Mouse (Mus musculus): ENCODE measurements around the gene Htr3b. TPM values are rescaled to one million over a fixed set of nuclear protein-coding genes. Genes with fewer than 3 reads are reported as not detected.
"Not testable (repeated sequence)": the region's sequence is repeated elsewhere in the genome, so short reads cannot be mapped to it uniquely, and the experiment has no call there.

Gene Htr3b
- 0.28 and 0.45 TPM in 2 replicates for polyA plus RNA-seq (2015; fragmentation: Nextera tagmentation; extraction: Ambion mirVana)

DNA sequence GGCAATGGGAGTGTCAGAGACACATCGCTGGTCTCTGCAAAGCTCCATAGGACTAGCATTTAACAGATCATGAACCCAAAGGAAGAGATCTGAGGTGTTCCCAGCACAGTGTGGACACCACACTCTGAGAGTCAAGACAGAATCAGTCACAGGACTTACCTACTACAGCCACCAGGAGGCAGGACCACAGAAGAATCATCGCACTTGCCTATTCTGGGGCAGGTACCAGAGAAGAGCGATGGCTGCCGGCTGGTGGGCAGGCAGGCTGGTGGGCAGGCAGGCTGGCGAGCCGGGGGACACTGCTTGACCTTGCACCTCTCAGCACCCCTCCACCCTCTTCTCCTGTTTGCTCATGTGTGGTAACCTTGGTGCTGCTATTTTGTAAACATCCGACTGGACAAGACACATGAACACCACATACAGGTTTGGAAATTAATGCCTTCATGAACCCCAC, at the start of gene Htr3b:
Gene Htr3b, minus strand, starts transcription at position 404 of the 454 bp plus-strand sequence.
- WGBS: 71% methylated on average over 7 of the region's 7 CpGs
- Histone ChIP-seq H3K4me1 (replicated peaks) (peaks cover 12% of the 10 kb centered on the region), H3K4me2 (no peak within 1 kb of the TSS), H3K9ac (no peak within 1 kb of the TSS), H3K9me3 (no peaks in the 10 kb centered on the region), H3K27ac (no peak within 1 kb of the TSS), H3K27me3 (peaks cover 13% of the 10 kb centered on the region), H3K4me3 (no peak within 1 kb of the TSS), H3K36me3 (no peaks in the 10 kb centered on the region)
- ATAC-seq (ENCODE audit: low FRiP score): no peak

DNA sequence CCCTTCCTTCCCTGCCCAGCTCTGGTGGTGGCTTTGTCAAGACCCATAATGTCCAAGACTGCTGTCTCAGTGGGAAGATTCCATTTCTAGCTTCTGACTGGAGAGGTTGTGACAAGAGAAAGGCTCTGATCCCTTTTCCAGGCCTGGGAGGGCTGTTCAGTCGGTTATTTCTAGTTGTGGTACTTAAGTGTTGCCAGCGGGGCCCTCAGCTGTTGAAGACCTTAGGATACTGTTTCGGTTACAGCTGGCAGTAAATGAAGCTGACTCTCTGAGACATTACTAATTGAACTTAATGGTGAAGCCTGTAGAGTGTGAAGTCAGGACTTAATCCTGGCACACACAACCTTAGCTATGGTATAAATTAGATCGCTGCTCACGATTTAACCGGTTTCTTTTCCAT, 34.5 kb upstream of the Htr3b start:
- Histone ChIP-seq H3K9ac (no peak overlapping the region), H3K4me1 (replicated peaks) (no peaks in the 10 kb centered on the region), H3K27ac (no peak overlapping the region), H3K4me2 (no peak overlapping the region), H3K4me3 (no peak overlapping the region), H3K27me3 (no peaks in the 10 kb centered on the region), H3K9me3 (no peaks in the 10 kb centered on the region), H3K36me3 (peaks cover 32% of the 10 kb centered on the region)
- WGBS: 87% methylated on average over 6 of the region's 6 CpGs
- ATAC-seq (ENCODE audit: low FRiP score): no peak

DNA sequence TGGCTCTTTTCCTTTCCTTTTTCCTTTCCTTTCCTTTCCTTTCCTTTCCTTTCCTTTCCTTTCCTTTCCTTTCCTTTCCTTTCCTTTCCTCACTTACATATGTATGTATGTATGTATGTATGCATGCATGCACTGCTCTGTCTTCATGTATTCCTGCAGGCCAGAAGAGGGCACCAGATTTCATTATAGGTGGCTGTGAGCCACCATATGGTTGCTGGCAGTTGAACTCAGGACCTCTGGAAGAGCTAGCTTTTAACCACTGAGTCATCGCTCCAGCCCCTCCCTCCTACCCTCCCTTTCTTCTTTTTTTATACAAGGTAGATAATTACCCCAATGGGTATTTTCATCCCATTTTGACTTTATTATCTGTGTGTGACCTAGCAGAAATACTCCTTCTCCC, 30.9 kb upstream of the Htr3b start:
- H3K9ac ChIP-seq: no peak overlapping the region
- no peak overlapping the region for H3K4me2 ChIP-seq
- WGBS: 95% methylated on average over 1 of the region's 1 CpGs
- ATAC-seq (ENCODE audit: low FRiP score): no peak
- H3K4me1 ChIP-seq (replicated peaks): no peaks in the 10 kb centered on the region
- no peaks in the 10 kb centered on the region for H3K27me3 ChIP-seq
- H3K4me3 ChIP-seq: no peak overlapping the region
- no peaks in the 10 kb centered on the region for H3K9me3 ChIP-seq
- H3K27ac ChIP-seq: no peak overlapping the region
- peaks cover 10% of the 10 kb centered on the region for H3K36me3 ChIP-seq

DNA sequence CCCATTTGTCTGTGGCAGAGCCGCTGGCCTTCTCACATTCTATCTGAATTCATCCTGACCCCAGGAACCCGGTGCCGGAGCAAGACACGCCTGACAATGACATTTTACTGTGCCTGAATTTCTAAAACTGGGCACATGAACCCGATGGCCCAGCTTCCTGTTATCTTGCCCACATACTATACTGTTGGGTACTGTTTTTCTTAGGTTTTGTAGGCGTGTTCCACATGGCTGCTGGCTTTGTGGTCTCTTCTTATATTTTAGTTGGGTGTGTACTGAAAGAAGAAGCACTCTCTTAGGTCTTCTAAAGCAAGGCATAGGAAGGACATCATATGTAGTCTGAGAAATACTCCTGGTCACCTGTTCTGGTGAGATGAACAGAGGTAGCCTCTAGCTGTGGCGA, 30.0 kb upstream of the Htr3b start:
- no peak for ATAC-seq (ENCODE audit: low FRiP score)
- Histone ChIP-seq H3K27me3 (no peaks in the 10 kb centered on the region), H3K27ac (no peak overlapping the region), H3K4me1 (replicated peaks) (no peaks in the 10 kb centered on the region), H3K4me3 (no peak overlapping the region), H3K36me3 (peaks cover 4% of the 10 kb centered on the region; the same call in 1 of the 2 replicates), H3K9me3 (no peaks in the 10 kb centered on the region), H3K4me2 (no peak overlapping the region), H3K9ac (no peak overlapping the region)
- 94% methylated on average over 7 of the region's 7 CpGs for WGBS

DNA sequence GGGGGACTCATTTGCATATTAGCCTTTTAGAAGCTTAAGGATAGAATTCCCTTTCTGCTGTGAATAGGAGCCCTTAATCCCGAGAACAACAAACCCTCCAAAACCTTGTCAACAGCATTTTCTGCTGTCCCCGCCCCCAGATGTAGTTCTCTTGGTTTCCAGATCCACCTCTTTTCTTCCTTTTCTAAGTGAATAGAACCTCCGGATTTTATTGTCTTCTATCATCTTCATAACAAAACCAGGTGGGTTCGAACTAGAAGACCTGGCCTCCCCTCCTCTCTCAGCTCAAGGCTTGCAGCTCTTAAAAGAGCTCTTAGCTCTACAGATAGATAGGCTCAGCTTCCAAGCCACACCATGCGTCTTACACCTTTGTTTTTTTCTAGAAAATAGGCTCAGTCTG, 26.9 kb upstream of the Htr3b start:
- peaks cover 23% of the 10 kb centered on the region for H3K4me1 ChIP-seq (replicated peaks)
- no peak for ATAC-seq (ENCODE audit: low FRiP score)
- no peak overlapping the region for H3K4me2 ChIP-seq
- H3K9me3 ChIP-seq: no peaks in the 10 kb centered on the region
- no peak overlapping the region for H3K9ac ChIP-seq
- no peaks in the 10 kb centered on the region for H3K27me3 ChIP-seq
- no peak overlapping the region for H3K4me3 ChIP-seq
- no peaks in the 10 kb centered on the region for H3K36me3 ChIP-seq
- 70% methylated on average over 5 of the region's 5 CpGs for WGBS
- no peak overlapping the region for H3K27ac ChIP-seq

DNA sequence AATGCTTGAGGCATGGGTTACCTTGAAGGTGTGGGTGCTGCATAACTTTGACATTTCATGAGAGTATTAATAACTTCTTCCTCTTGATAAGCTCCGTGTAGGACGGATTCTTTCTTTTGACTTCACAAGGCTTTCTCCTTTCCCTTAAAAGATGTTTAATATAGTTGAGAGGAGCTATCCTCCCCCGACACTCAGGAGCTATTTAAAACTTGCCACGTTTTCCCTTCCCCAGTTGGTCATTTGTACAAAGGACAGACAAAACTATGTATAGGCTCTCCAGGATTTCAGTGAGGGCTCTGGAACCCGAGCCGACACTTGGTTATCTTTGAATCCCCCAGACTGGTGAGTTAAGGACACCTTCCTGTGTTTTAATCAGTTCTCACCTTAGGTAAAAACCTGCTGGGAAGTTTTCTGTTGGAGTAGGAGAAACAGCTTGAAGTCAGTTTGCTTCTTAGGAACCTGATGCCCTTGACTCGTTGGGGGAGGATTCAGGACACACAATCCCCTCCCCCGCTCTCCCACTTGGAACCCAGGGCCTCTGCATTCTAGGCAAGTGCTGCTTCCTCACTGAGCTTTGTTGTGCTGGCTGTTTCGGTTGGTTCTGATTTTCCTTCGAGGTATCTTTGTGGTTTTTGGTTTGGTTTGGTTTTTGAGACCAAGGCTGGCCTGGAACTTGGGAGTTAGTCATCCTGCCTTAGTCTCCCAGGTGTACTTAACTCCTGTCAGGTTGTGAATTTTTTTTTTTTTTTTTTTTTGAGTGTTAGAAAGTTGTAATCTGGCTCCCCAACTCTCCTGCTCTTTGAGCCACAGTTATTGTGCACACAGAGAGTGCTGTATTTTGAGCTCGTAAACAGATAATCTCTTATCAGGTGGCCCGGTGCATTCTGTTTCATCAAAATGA, 22.7 kb upstream of the Htr3b start:
- H3K9ac ChIP-seq: 0 out of 2 replicates have a peak overlapping the region, but pooled peaks have one; percentile 49
- 30% methylated on average over 12 of the region's 12 CpGs for WGBS
- ATAC-seq (ENCODE audit: low FRiP score): no peak

DNA sequence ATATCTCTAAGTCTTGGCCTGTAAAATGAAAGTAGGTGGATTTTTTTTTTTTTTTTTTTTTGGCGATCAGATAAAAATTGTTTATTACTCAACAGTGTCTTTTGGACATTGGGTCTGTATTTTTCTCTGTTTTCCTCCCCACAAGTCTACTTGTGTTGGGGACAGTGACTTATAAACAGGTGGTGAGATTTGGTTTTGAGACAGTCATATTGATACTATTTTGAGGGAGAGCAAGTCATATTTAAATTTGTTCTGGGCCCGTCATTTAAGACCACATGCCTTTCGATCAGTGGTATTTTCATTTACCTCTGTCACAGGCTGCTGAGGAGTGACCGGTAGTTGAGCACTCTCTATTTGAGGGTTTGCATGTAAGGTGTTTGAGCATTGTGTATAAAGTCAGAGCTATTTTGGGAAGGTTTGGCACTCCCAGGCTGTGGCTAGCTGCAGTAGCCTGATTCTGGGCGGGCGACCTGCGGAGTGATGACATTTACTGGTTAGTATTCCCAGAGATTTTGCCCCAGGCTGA, 21.9 kb upstream of the Htr3b start:
- peaks cover 30% of the 10 kb centered on the region for H3K4me1 ChIP-seq (replicated peaks)
- no peaks in the 10 kb centered on the region for H3K36me3 ChIP-seq
- H3K4me2 ChIP-seq: peak overlapping the region; percentile 82
- no peak for ATAC-seq (ENCODE audit: low FRiP score)
- no peak overlapping the region for H3K27ac ChIP-seq
- WGBS: 14% methylated on average over 7 of the region's 7 CpGs
- H3K9me3 ChIP-seq: no peaks in the 10 kb centered on the region
- H3K9ac ChIP-seq: 0 out of 2 replicates have a peak overlapping the region, but pooled peaks have one; percentile 49
- peak overlapping the region; percentile 80 for H3K4me3 ChIP-seq
- no peaks in the 10 kb centered on the region for H3K27me3 ChIP-seq

More for the DNA sequence above, 22.7 kb upstream of the Htr3b start:
- Histone ChIP-seq H3K4me1 (replicated peaks) (peaks cover 30% of the 10 kb centered on the region), H3K36me3 (no peaks in the 10 kb centered on the region), H3K4me2 (peak overlapping the region; percentile 82), H3K27me3 (no peaks in the 10 kb centered on the region), H3K4me3 (peak overlapping the region; percentile 80), H3K9me3 (no peaks in the 10 kb centered on the region), H3K27ac (no peak overlapping the region)

GRCm38 (mm10) chr9:48985708-48986088, 20.9 kb upstream of the Htr3b start:
- Histone ChIP-seq H3K36me3 (no peaks in the 10 kb centered on the region), H3K4me2 (peak overlapping the region; percentile 82), H3K9me3 (no peaks in the 10 kb centered on the region), H3K27me3 (no peaks in the 10 kb centered on the region), H3K4me3 (peak overlapping the region; percentile 80), H3K9ac (peak overlapping the region; percentile 83), H3K27ac (peak overlapping the region; percentile 90), H3K4me1 (replicated peaks) (peaks cover 30% of the 10 kb centered on the region)
- ATAC-seq (ENCODE audit: low FRiP score): no peak
- under 1% methylated on average over 20 of the region's 20 CpGs for WGBS

- H3K9ac ChIP-seq: peak within 1 kb of the TSS; percentile 83
- no peaks in the 10 kb centered on the region for H3K9me3 ChIP-seq
- no peaks in the 10 kb centered on the region for H3K36me3 ChIP-seq
- peak within 1 kb of the TSS; percentile 80 for H3K4me3 ChIP-seq
- H3K4me2 ChIP-seq: peak within 1 kb of the TSS; percentile 82
- WGBS: under 1% methylated on average over 92 of the region's 94 CpGs
- H3K27ac ChIP-seq: peak within 1 kb of the TSS; percentile 90
- H3K4me1 ChIP-seq (replicated peaks): peaks cover 30% of the 10 kb centered on the region
- no peaks in the 10 kb centered on the region for H3K27me3 ChIP-seq
- ATAC-seq (ENCODE audit: low FRiP score): peak; percentile 93
These were observed 20.3 kb upstream of the Htr3b start, which contains the start of gene Usp28 for GRCm38 (mm10) chr9:48984845-48985707. Gene Usp28 (plus strand): TSS chr9:48985375.

DNA sequence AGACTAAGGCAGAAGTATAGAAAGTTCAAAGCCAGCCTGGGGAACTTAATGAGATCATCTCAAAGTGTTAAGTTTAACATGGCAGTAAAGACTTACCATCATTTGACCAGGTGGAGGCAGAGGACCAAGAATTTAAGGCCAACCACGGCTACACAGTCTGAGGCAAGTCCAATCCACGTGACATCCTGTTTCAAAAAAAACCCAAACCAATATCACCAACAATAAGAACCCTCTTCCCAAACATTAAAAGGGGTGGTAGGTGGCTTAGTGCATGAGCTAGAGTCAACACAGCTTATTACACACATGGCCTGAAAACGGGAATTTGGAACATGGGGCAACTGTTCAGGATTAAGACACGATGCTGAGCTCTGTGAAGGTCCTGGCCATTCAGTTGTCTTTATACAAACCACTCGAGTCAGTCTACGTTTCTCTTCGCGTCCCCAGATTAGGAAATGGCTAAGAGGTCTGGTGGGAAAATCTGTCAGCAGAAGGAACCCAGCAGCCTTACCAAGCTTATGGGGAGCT, 19.6 kb upstream of the Htr3b start:
- no peaks in the 10 kb centered on the region for H3K36me3 ChIP-seq
- ATAC-seq (ENCODE audit: low FRiP score): peak; percentile 26
- no peaks in the 10 kb centered on the region for H3K27me3 ChIP-seq
- WGBS: 41% methylated on average over 8 of the region's 8 CpGs
- H3K4me3 ChIP-seq: peak overlapping the region; percentile 80
- H3K4me2 ChIP-seq: peak overlapping the region; percentile 82
- peak overlapping the region; percentile 90 for H3K27ac ChIP-seq
- peak overlapping the region; percentile 74 for H3K9ac ChIP-seq
- no peaks in the 10 kb centered on the region for H3K9me3 ChIP-seq
- peaks cover 30% of the 10 kb centered on the region for H3K4me1 ChIP-seq (replicated peaks)

GRCm38 (mm10) chr9:48983801-48984200, 19.0 kb upstream of the Htr3b start:
- H3K4me3 ChIP-seq; ATAC-seq (ENCODE audit: low FRiP score); H3K27me3 ChIP-seq; H3K4me2 ChIP-seq; H3K36me3 ChIP-seq; H3K9me3 ChIP-seq; H3K9ac ChIP-seq: not testable (repeated sequence)
- WGBS: 92% methylated on average over 6 of the region's 6 CpGs
- peak overlapping the region; percentile 90; the same call in 1 of the 2 replicates for H3K27ac ChIP-seq
- H3K4me1 ChIP-seq (replicated peaks): peaks cover 28% of the 10 kb centered on the region

DNA sequence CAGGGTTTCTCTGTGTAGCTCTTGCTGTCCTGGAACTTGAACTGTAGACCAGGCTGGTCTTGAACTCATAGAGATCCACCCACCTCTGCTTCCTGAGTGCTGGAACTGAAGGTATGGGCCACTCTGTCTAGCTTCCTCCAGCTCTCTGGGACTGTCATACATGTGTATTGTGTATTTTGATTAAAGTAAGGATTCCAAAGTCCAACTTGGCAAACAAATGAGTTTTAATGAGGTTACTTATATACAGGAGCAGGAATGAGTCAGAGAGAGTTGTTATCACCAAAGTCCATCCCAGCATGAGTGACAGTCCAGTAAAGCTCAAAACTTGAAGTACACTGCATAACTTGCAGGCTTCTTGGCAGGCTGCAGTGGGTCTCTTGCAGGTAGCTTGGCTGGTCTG, 17.0 kb upstream of the Htr3b start:
- no peaks in the 10 kb centered on the region for H3K9me3 ChIP-seq
- no peak overlapping the region for H3K4me3 ChIP-seq
- no peak for ATAC-seq (ENCODE audit: low FRiP score)

More for the DNA sequence above, 17.0 kb upstream of the Htr3b start:
- Histone ChIP-seq H3K4me2 (no peak overlapping the region), H3K9ac (no peak overlapping the region), H3K27me3 (no peaks in the 10 kb centered on the region), H3K27ac (no peak overlapping the region), H3K4me1 (replicated peaks) (peaks cover 8% of the 10 kb centered on the region), H3K36me3 (no peaks in the 10 kb centered on the region)

Measured in hindbrain, embryonic 13.5 days (tissue).